Mouse (Mus musculus) MEL (cell line): Measurements from ENCODE around the gene Tle3. TPM values are rescaled to one million over a fixed set of nuclear protein-coding genes. Genes with fewer than 3 reads are reported as not detected.

ENCODE experiments used
- DNase-seq: peaks from one replicate; pipeline ENCODE4 v3.0.0; 2011; ENCODE audit warnings: low read depth, low spot score
- H3K27ac ChIP-seq: 2 replicates; pipeline ENCODE4 v1.5.1; 2012; ENCODE audit warnings: low read depth, mild to moderate bottlenecking, control low read depth, low read length, moderate library complexity; ENCODE audit not compliant: control insufficient read depth
- H3K27me3 ChIP-seq, 2 experiments: fragments of 150-350 bp in 1 of 2; sonication (generic) in 1 of 2; 2 replicates each; pipeline ENCODE4 v1.6.1; 2012; ENCODE audit warnings: low read length in 2 of 2, mild to moderate bottlenecking in 2 of 2, improper control_type of control experiment in 1 of 2, moderate library complexity in 1 of 2; ENCODE audit not compliant: insufficient read depth in 2 of 2, control insufficient read depth in 1 of 2
- H3K36me3 ChIP-seq, 2 experiments: 2 replicates each; pipeline ENCODE4 v1.6.1; 2012 to 2014; ENCODE audit warnings: low read length in 2 of 2, improper control_type of control experiment in 1 of 2, inconsistent platforms in 1 of 2, mild to moderate bottlenecking in 1 of 2; ENCODE audit not compliant: insufficient read depth in 2 of 2, control insufficient read depth in 1 of 2
- H3K4me1 ChIP-seq, 2 experiments: fragments of 150-350 bp in 1 of 2; sonication (generic) in 1 of 2; 2 replicates each; pipeline ENCODE4 v1.6.1; 2012; ENCODE audit warnings: low read length in 2 of 2, improper control_type of control experiment in 1 of 2, mild to moderate bottlenecking in 1 of 2; ENCODE audit not compliant: insufficient read depth in 2 of 2, control insufficient read depth in 1 of 2
- H3K4me3 ChIP-seq, 2 experiments: fragments of 150-350 bp in 1 of 2; sonication (generic) in 1 of 2; 2 replicates each; pipeline ENCODE4 v1.5.1; 2012; ENCODE audit warnings: low read depth in 2 of 2, low read length in 2 of 2, mild to moderate bottlenecking in 2 of 2, moderate library complexity in 2 of 2, control low read depth in 1 of 2, improper control_type of control experiment in 1 of 2; ENCODE audit not compliant: control insufficient read depth in 1 of 2, insufficient read depth in 1 of 2
- H3K79me2 ChIP-seq: 2 replicates; pipeline ENCODE4 v1.6.1; 2012; ENCODE audit warnings: mild to moderate bottlenecking, low read length, moderate library complexity; ENCODE audit not compliant: control insufficient read depth, poor library complexity, insufficient read depth
- H3K9ac ChIP-seq: 2 replicates; pipeline ENCODE4 v1.6.1; 2012; ENCODE audit warnings: low read depth, mild to moderate bottlenecking, control low read depth, low read length, moderate library complexity; ENCODE audit not compliant: control insufficient read depth, poor library complexity, severe bottlenecking
- H3K9me3 ChIP-seq: fragments of 150-350 bp; sonication (generic); replicated peaks from 2 replicates; pipeline ENCODE4 v1.6.1; 2012; ENCODE audit warnings: mild to moderate bottlenecking, low read length, improper control_type of control experiment, moderate library complexity; ENCODE audit not compliant: insufficient read depth
- CTCF ChIP-seq, 3 experiments: IDR thresholded peaks in 2 of 3; conservative IDR thresholded peaks in 1 of 3; 2 replicates each; pipeline ENCODE4 v1.5.1; 2011 to 2012; ENCODE audit warnings: low read length in 3 of 3, low read depth in 2 of 3, mild to moderate bottlenecking in 2 of 3, improper control_type of control experiment in 1 of 3, inconsistent platforms in 1 of 3, mixed read lengths in 1 of 3, moderate library complexity in 1 of 3; ENCODE audit not compliant: control insufficient read depth in 1 of 3, insufficient read depth in 1 of 3, poor library complexity in 1 of 3, severe bottlenecking in 1 of 3
- E2F4 ChIP-seq: IDR thresholded peaks from 2 replicates; pipeline ENCODE4 v1.6.1; 2011; ENCODE audit warnings: low read depth, low read length, improper control_type of control experiment, borderline replicate concordance
- ELF1 ChIP-seq: IDR thresholded peaks from 2 replicates; pipeline ENCODE4 v1.6.1; 2014; ENCODE audit warnings: low read depth, mild to moderate bottlenecking, inconsistent platforms, low read length, improper control_type of control experiment, moderate library complexity
- ETS1 ChIP-seq: IDR thresholded peaks from 2 replicates; pipeline ENCODE4 v1.6.1; 2012; ENCODE audit warnings: low read depth, mild to moderate bottlenecking, inconsistent platforms, low read length, improper control_type of control experiment, moderate library complexity
- GABPA ChIP-seq: IDR thresholded peaks from 2 replicates; pipeline ENCODE4 v1.6.1; 2012; ENCODE audit warnings: low read depth, mild to moderate bottlenecking, inconsistent platforms, low read length, improper control_type of control experiment, moderate library complexity
- MAFK ChIP-seq: IDR thresholded peaks from 2 replicates; pipeline ENCODE4 v1.6.1; 2011; ENCODE audit warnings: low read depth, mild to moderate bottlenecking, low read length, improper control_type of control experiment, borderline replicate concordance
- MAZ ChIP-seq: IDR thresholded peaks from 2 replicates; pipeline ENCODE4 v1.6.1; 2012; ENCODE audit warnings: low read depth, mild to moderate bottlenecking, inconsistent platforms, low read length, improper control_type of control experiment
- MXI1 ChIP-seq: IDR thresholded peaks from 2 replicates; pipeline ENCODE4 v1.6.1; 2011; ENCODE audit warnings: mild to moderate bottlenecking, low read depth, low read length, improper control_type of control experiment
- MYC ChIP-seq: IDR thresholded peaks from 2 replicates; pipeline ENCODE4 v1.6.1; 2011; ENCODE audit warnings: low read depth, mild to moderate bottlenecking, low read length, improper control_type of control experiment, moderate library complexity
- NRF1 ChIP-seq: IDR thresholded peaks from 2 replicates; pipeline ENCODE4 v1.6.1; 2014; ENCODE audit warnings: low read depth, mild to moderate bottlenecking, inconsistent platforms, low read length, improper control_type of control experiment, moderate library complexity; ENCODE audit not compliant: poor library complexity, insufficient read depth, severe bottlenecking
- POLR2A ChIP-seq, 2 experiments: IDR thresholded peaks; 2 replicates each; pipeline ENCODE4 v1.6.1; 2011 to 2012; ENCODE audit warnings: low read length in 2 of 2, mild to moderate bottlenecking in 2 of 2, control low read depth in 1 of 2, improper control_type of control experiment in 1 of 2, low read depth in 1 of 2, moderate library complexity in 1 of 2; ENCODE audit not compliant: control insufficient read depth in 1 of 2, insufficient read depth in 1 of 2, poor library complexity in 1 of 2
- POLR2AphosphoS5 ChIP-seq: IDR thresholded peaks from 2 replicates; pipeline ENCODE4 v1.6.1; 2012; ENCODE audit warnings: low read depth, borderline replicate concordance, mild to moderate bottlenecking, inconsistent platforms, low read length, moderate library complexity, mixed read lengths
- RCOR1 ChIP-seq: IDR thresholded peaks from 2 replicates; pipeline ENCODE4 v1.6.1; 2012; ENCODE audit warnings: low read depth, mild to moderate bottlenecking, inconsistent platforms, low read length, improper control_type of control experiment
- TAL1 ChIP-seq: IDR thresholded peaks from 2 replicates; pipeline ENCODE4 v1.6.1; 2012; ENCODE audit warnings: mild to moderate bottlenecking, inconsistent platforms, low read length, moderate library complexity, mixed read lengths
- TCF12 ChIP-seq: IDR thresholded peaks from 2 replicates; pipeline ENCODE4 v1.6.1; 2014; ENCODE audit warnings: low read depth, mild to moderate bottlenecking, inconsistent platforms, low read length, improper control_type of control experiment, moderate library complexity
- USF2 ChIP-seq, 2 experiments: IDR thresholded peaks; 2 replicates each; pipeline ENCODE4 v1.6.1; 2011 to 2012; ENCODE audit warnings: improper control_type of control experiment in 2 of 2, low read length in 2 of 2, borderline replicate concordance in 1 of 2, inconsistent platforms in 1 of 2, low read depth in 1 of 2, mild to moderate bottlenecking in 1 of 2; ENCODE audit not compliant: insufficient read depth in 1 of 2
- ZKSCAN1 ChIP-seq: IDR thresholded peaks from 2 replicates; pipeline ENCODE4 v1.6.1; 2012; ENCODE audit warnings: low read depth, mild to moderate bottlenecking, inconsistent platforms, low read length, improper control_type of control experiment, moderate library complexity
- ZMIZ1 ChIP-seq: IDR thresholded peaks from 2 replicates; pipeline ENCODE4 v1.6.1; 2012; ENCODE audit warnings: low read depth, mild to moderate bottlenecking, inconsistent platforms, low read length, improper control_type of control experiment, moderate library complexity
- polyA plus RNA-seq, 2 experiments: library from polyadenylated mRNA; stranded (reverse) in 1 of 2; unstranded in 1 of 2; fragments of >175 nt in 1 of 2; fragments of >200 nt in 1 of 2; gene quantifications; 2 replicates each; pipeline versions ENCODE4 v1.2.1 to v1.2.4; 2012; ENCODE audit warnings: low replicate concordance in 2 of 2, low read depth in 1 of 2; ENCODE audit not compliant: insufficient read length in 2 of 2, insufficient read depth in 1 of 2, missing spikeins in 1 of 2
- total RNA-seq: library from RNA; depleted of rRNA; stranded (reverse); fragments of 300-350 nt; gene quantifications from 2 replicates; pipeline ENCODE4 v1.2.3, GENCODE M21; 2012

Gene Tle3
- total and polyA plus RNA-seq, 3 experiments, result 20.3 to 26.8 TPM; not detected in 1

DNA sequence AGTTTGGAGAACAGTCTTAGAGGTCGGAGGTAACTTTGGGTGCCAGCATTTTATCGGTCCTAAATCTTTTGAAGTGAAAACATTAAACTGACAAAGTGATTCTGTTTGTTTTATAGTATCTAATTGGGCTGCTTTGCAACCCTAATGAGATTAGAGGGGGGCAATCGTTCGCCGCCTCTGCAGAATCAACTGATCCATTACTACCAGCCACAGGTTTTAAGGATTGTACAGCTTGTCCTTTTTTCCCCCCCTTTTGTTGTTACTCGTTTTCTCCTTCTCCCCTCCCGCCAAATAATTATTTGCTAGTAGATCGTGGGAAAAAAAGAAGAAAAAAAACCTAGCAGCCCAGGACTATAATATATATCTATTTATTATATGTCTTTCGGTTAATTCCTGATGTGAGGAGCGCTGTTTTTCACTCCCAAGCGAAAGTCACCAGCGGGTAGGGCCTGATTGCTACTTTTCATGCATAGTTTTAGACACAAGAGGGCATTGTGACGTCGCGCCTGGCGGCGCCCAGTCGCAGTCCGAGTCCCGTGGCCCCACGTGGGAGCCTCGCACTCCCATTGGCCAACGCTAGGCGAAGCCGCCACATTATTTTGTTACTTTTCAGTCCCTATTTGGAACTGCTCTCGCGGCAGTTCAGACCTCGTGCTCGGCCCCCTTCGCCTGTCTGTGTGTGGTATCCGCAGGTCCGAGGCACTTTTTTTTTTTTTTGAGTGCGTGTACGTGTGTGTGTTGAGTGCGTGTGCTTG, at the start of gene Tle3 (continued):
- TF ChIP-seq ZKSCAN1, result no peak
- no peak for TF ChIP-seq ELF1
- TF ChIP-seq CTCF (IDR thresholded peaks at IDR 0.05 in 2 of 3, conservative IDR thresholded peaks at IDR 0.05 in 1 of 3; ENCODE audit: control insufficient read depth in 1 of 3, insufficient read depth in 1 of 3, low read depth in 2 of 3, low read length in 3 of 3, poor library complexity in 1 of 3, severe bottlenecking in 1 of 3), result peak in 2 of 3 experiments; percentile 44 to 56; a peak in 4 of 6 replicates
- peak; percentile 56; the same call in 1 of the 2 replicates for TF ChIP-seq ETS1

DNA sequence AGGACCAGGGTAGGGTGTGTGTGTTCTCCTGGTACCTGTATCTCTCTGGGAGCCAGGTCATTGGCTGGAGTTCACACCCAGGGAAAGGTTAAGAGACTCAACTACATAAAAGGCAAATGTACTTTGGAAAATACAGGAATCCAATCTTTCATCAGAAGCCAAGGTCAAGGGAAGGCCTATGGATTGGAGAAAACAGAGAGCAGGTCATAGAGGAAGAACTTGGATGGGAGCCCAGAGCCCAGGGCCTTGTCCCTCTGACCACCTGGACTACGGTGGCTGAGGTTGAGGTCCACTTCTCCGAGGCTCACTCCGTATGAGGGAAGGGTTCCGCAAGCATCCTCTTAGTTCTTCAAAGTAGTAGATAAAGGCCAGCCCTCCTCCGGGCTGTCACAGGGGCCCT, 48.9 kb upstream of the Tle3 start:
- TF ChIP-seq CTCF (IDR thresholded peaks at IDR 0.05 in 2 of 3, conservative IDR thresholded peaks at IDR 0.05 in 1 of 3; ENCODE audit: control insufficient read depth in 1 of 3, insufficient read depth in 1 of 3, low read depth in 2 of 3, low read length in 3 of 3, poor library complexity in 1 of 3, severe bottlenecking in 1 of 3), result no peak
- no peak for TF ChIP-seq NRF1
- no peak for TF ChIP-seq ZMIZ1
- TF ChIP-seq E2F4, result no peak
- TF ChIP-seq TAL1, result no peak
- TF ChIP-seq ETS1, result no peak
- TF ChIP-seq, all 39 proteins: peak for 0
- no peaks in the 10 kb centered on the region for H3K9me3 ChIP-seq
- no peak overlapping the region for H3K4me3 ChIP-seq
- no peak for DNase-seq
- H3K9ac ChIP-seq, result no peak overlapping the region
- no peak overlapping the region for H3K27ac ChIP-seq
- no peaks in the 10 kb centered on the region for H3K79me2 ChIP-seq
- H3K4me1 ChIP-seq, result peaks cover 8 to 52% of the 10 kb centered on the region in 2 experiments; a peak in 3 of 4 replicates
- H3K36me3 ChIP-seq, result peaks cover 0 to 26% of the 10 kb centered on the region in 2 experiments; a peak in 2 of 4 replicates
- H3K27me3 ChIP-seq, result no peaks in the 10 kb centered on the region

DNA sequence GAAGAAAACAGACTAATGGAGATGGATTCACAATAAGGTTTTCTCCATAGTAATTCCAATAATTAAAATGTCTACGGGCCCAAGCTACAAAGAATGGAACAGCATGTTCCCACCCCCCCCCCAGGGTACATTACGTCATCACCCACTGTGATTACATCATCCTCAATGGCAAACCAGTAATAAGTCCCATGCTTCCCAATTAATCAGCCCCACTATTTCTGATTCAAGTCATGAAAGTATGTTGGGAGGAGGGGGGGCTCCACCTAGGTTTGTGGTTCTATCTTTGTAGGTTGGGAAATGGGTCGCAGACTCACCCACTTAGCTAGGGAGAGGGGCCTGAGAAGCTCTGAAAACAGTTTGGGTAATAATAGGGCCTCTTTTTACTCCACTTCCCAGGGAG, 48.3 kb upstream of the Tle3 start:
- no peaks in the 10 kb centered on the region for H3K79me2 ChIP-seq
- H3K9ac ChIP-seq, result peak overlapping the region; percentile 18; the same call in 1 of the 2 replicates
- H3K4me3 ChIP-seq, result no peak overlapping the region
- H3K27ac ChIP-seq, result peak overlapping the region; percentile 7; the same call in 1 of the 2 replicates
- H3K36me3 ChIP-seq, result peaks cover 0 to 31% of the 10 kb centered on the region in 2 experiments; a peak in 2 of 4 replicates
- peaks cover 11 to 58% of the 10 kb centered on the region in 2 experiments for H3K4me1 ChIP-seq
- TF ChIP-seq POLR2AphosphoS5, result no peak
- no peak for TF ChIP-seq MAFK
- no peak for TF ChIP-seq ELF1
- no peak for TF ChIP-seq CTCF (IDR thresholded peaks at IDR 0.05 in 2 of 3, conservative IDR thresholded peaks at IDR 0.05 in 1 of 3; ENCODE audit: control insufficient read depth in 1 of 3, insufficient read depth in 1 of 3, low read depth in 2 of 3, low read length in 3 of 3, poor library complexity in 1 of 3, severe bottlenecking in 1 of 3)
- TF ChIP-seq MXI1, result no peak
- no peak for TF ChIP-seq RCOR1
- no peak for TF ChIP-seq ETS1
- TF ChIP-seq TAL1, result no peak
- TF ChIP-seq MAZ, result no peak
- TF ChIP-seq POLR2A (IDR thresholded peaks at IDR 0.05; ENCODE audit: control insufficient read depth in 1 of 2, insufficient read depth in 1 of 2, low read depth in 1 of 2, low read length in 2 of 2, poor library complexity in 1 of 2), result no peak
- no peak for TF ChIP-seq GABPA
- no peak for TF ChIP-seq TCF12
- no peak for TF ChIP-seq USF2 (IDR thresholded peaks at IDR 0.05; ENCODE audit: borderline replicate concordance in 1 of 2, insufficient read depth in 1 of 2, low read depth in 1 of 2, low read length in 2 of 2)
- TF ChIP-seq MYC, result no peak
- DNase-seq, result no peak
- no peaks in the 10 kb centered on the region for H3K27me3 ChIP-seq
- no peaks in the 10 kb centered on the region for H3K9me3 ChIP-seq
